Mouse (Mus musculus): ENCODE data around the gene Olfr1076. TPM values are rescaled to one million over a fixed set of nuclear protein-coding genes. Genes with fewer than 3 reads are reported as not detected.
"Not testable (repeated sequence)": the region's sequence is repeated elsewhere in the genome, so short reads cannot be mapped to it uniquely, and the experiment has no call there.

Olfr1076 gene
- polyA plus RNA-seq (2014; fragmentation: Nextera tagmentation; extraction: Ambion mirVana) = not detected in 2 replicates

DNA sequence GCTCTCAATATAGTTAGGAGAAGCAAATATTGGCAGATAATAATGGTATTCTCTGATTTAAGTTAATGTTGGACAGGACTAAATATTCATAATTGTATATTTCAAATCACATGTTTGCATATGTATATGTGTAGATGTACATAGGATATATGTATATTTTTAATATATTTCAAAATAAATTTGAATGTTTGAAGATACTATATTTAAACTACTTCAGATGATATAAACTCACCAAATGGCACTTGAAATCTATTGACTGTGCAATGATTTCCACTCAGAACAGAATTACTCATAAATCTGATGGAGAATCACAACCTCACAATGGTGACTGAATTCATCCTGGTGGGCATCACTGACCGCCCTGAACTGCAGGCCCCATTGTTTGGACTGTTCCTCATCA lies at the start of gene Olfr1076:
Gene Olfr1076, plus strand, starts transcription at position 301 of the 400 bp plus-strand sequence.
- 93% methylated on average over 1 of the region's 1 CpGs for WGBS
- no peaks in the 10 kb centered on the region for H3K27me3 ChIP-seq (replicated peaks; ENCODE audit: control insufficient read depth, insufficient read depth, low read length)
- H3K9ac ChIP-seq (ENCODE audit: low read length) = no peak within 1 kb of the TSS
- no peak within 1 kb of the TSS for H3K27ac ChIP-seq (ENCODE audit: low read depth)
- no peak for DNase-seq (ENCODE audit: low spot score)
- no peaks in the 10 kb centered on the region for H3K4me1 ChIP-seq (replicated peaks; ENCODE audit: control insufficient read depth, insufficient read depth, low read length)
- H3K9me3 ChIP-seq (ENCODE audit: control insufficient read depth, low read length) = no peaks in the 10 kb centered on the region
- ATAC-seq (replicated peaks; ENCODE audit: low FRiP score, low TSS enrichment, low read depth) = no peak
- H3K36me3 ChIP-seq (ENCODE audit: control insufficient read depth, insufficient read depth, low read length) = no peaks in the 10 kb centered on the region
- H3K4me3 ChIP-seq (ENCODE audit: low read depth, low read length) = no peak within 1 kb of the TSS
- no peak within 1 kb of the TSS for H3K4me2 ChIP-seq (ENCODE audit: low read length)

DNA sequence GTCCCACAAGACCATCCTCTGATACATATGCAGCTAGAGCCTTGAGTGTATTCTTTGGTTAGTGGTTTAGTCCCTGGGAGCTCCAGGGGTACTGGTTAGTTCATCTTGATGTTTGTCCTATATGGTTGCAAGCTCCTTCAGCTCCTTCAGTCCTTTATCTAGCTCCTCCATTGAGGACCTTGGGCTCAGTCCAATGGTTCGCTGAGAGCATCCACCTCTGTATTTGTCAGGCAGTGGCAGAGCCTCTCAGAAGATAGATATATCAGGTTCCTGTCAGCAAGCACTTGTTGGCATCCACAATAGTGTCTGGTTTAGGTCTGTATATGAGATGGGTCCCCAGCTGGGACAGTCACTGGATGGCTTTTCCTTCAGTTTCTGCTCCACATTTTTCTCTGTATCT lies 47.8 kb upstream of the Olfr1076 start:
- no peaks in the 10 kb centered on the region for H3K4me1 ChIP-seq (replicated peaks; ENCODE audit: control insufficient read depth, insufficient read depth, low read length)
- H3K27ac ChIP-seq (ENCODE audit: low read depth) = no peak overlapping the region
- ATAC-seq (replicated peaks; ENCODE audit: low FRiP score, low TSS enrichment, low read depth) (no peak), DNase-seq (ENCODE audit: low spot score) (no peak)
- WGBS = 95% methylated on average over 1 of the region's 1 CpGs
- no peak overlapping the region for H3K9ac ChIP-seq (ENCODE audit: low read length)
- no peak overlapping the region for H3K4me2 ChIP-seq (ENCODE audit: low read length)
- no peaks in the 10 kb centered on the region for H3K9me3 ChIP-seq (ENCODE audit: control insufficient read depth, low read length)
- H3K36me3 ChIP-seq (ENCODE audit: control insufficient read depth, insufficient read depth, low read length) = no peaks in the 10 kb centered on the region
- H3K4me3 ChIP-seq (ENCODE audit: low read depth, low read length) = no peak overlapping the region
- no peaks in the 10 kb centered on the region for H3K27me3 ChIP-seq (replicated peaks; ENCODE audit: control insufficient read depth, insufficient read depth, low read length)

DNA sequence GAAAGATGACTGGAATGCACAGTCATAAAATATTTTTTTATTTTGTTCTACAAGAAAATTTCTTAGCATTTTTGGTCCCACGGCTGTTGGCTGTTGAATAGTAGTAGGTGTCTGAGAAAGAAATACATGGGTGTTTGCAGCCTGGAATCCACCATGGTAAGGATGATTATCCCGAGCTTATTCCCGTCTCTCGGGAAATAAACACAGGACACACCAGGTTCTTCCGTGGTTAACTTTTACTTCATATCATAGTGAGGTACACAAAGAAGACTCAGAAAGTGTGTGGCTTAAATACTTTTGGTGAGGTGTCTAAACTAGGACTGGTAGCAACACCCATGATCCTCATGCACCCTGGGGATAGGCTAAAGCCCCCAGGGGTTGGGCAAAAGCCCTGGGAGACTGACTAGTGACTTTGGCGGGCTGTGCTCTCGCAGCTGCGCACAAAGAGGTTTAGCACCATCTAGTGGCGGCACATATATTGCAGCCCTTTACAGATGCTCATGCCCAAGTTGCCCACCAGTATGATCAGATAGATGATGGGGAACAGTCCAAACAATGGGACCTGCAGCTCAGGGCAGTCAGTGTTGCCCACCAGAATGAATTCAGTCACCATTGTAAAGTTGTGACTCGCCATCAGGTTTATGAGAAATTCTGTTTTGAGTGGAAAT lies 43.7 kb upstream of the Olfr1076 start:
- no peak overlapping the region for H3K4me3 ChIP-seq (ENCODE audit: low read depth, low read length)

DNA sequence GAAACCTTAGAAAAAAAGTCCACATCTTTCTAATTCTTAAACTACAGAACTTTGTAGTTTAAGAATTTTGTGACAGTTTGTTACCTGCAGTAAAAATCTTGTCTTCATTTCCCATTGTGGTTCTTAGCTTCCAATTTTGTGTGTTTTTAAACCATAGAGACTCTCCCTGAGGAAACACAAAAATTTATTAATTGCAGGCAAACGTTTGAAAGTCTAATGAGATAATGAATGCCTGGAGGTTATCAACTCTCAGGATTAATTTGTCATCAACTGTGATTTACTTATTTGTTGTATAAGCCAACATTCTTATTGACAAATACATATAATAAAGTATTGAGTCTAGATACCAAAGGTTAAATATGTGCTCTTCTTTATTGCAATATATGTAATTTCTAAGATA lies 21.0 kb upstream of the Olfr1076 start, which contains the start of gene Olfr228:
Gene Olfr228, minus strand, starts transcription at position 101 of the 400 bp plus-strand sequence.
- WGBS = 46% methylated on average over 1 of the region's 1 CpGs
- Histone ChIP-seq H3K9me3 (ENCODE audit: control insufficient read depth, low read length) (no peaks in the 10 kb centered on the region), H3K4me1 (replicated peaks; ENCODE audit: control insufficient read depth, insufficient read depth, low read length) (no peaks in the 10 kb centered on the region), H3K36me3 (ENCODE audit: control insufficient read depth, insufficient read depth, low read length) (no peaks in the 10 kb centered on the region), H3K27me3 (replicated peaks; ENCODE audit: control insufficient read depth, insufficient read depth, low read length) (no peaks in the 10 kb centered on the region), H3K27ac (ENCODE audit: low read depth) (no peak within 1 kb of the TSS), H3K4me2 (ENCODE audit: low read length) (no peak within 1 kb of the TSS), H3K9ac (ENCODE audit: low read length) (no peak within 1 kb of the TSS), H3K4me3 (ENCODE audit: low read depth, low read length) (no peak within 1 kb of the TSS)
- DNase-seq (ENCODE audit: low spot score) (no peak), ATAC-seq (replicated peaks; ENCODE audit: low FRiP score, low TSS enrichment, low read depth) (no peak)

More for the DNA sequence above, 43.7 kb upstream of the Olfr1076 start:
- ATAC-seq (replicated peaks; ENCODE audit: low FRiP score, low TSS enrichment, low read depth) = 0 out of 2 replicates have a peak, but pooled peaks have one; percentile 60
- no peak overlapping the region for H3K9ac ChIP-seq (ENCODE audit: low read length)
- H3K27me3 ChIP-seq (replicated peaks; ENCODE audit: control insufficient read depth, insufficient read depth, low read length) = no peaks in the 10 kb centered on the region
- 32% methylated on average over 10 of the region's 10 CpGs for WGBS
- H3K4me2 ChIP-seq (ENCODE audit: low read length) = peak overlapping the region; percentile 23; the same call in 1 of the 2 replicates
- DNase-seq (ENCODE audit: low spot score) = peak; percentile 85
- no peaks in the 10 kb centered on the region for H3K9me3 ChIP-seq (ENCODE audit: control insufficient read depth, low read length)
- H3K4me1 ChIP-seq (replicated peaks; ENCODE audit: control insufficient read depth, insufficient read depth, low read length) = no peaks in the 10 kb centered on the region
- H3K36me3 ChIP-seq (ENCODE audit: control insufficient read depth, insufficient read depth, low read length) = no peaks in the 10 kb centered on the region
- H3K27ac ChIP-seq (ENCODE audit: low read depth) = no peak overlapping the region

DNA sequence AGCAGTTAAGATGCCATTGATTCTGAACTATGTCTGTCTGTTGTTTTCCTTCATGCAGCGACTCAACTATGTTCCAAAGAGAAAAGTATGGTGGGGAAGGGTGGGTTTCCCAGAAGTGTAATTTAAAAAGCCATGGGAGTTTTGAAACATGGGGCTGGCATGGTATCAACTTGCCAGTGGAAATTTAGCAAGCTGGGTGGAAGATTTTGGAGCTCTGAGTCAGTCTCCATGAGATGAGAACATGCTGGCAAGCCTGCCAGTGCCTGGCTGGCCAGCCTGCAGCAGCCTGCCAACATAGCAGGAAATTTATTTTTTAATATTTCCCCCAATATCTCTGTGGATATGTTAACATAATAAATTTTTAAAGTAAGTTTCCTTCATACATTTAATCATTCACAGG lies 22.7 kb downstream of the Olfr1076 start:
- DNase-seq (ENCODE audit: low spot score) (no peak), ATAC-seq (replicated peaks; ENCODE audit: low FRiP score, low TSS enrichment, low read depth) (no peak)
- H3K4me2 ChIP-seq (ENCODE audit: low read length) = no peak overlapping the region
- no peak overlapping the region for H3K9ac ChIP-seq (ENCODE audit: low read length)
- no peaks in the 10 kb centered on the region for H3K9me3 ChIP-seq (ENCODE audit: control insufficient read depth, low read length)
- WGBS = 76% methylated on average over 1 of the region's 1 CpGs
- H3K4me1 ChIP-seq (replicated peaks; ENCODE audit: control insufficient read depth, insufficient read depth, low read length) = no peaks in the 10 kb centered on the region
- H3K27ac ChIP-seq (ENCODE audit: low read depth) = no peak overlapping the region
- no peaks in the 10 kb centered on the region for H3K27me3 ChIP-seq (replicated peaks; ENCODE audit: control insufficient read depth, insufficient read depth, low read length)
- H3K4me3 ChIP-seq (ENCODE audit: low read depth, low read length) = no peak overlapping the region
- H3K36me3 ChIP-seq (ENCODE audit: control insufficient read depth, insufficient read depth, low read length) = no peaks in the 10 kb centered on the region

DNA sequence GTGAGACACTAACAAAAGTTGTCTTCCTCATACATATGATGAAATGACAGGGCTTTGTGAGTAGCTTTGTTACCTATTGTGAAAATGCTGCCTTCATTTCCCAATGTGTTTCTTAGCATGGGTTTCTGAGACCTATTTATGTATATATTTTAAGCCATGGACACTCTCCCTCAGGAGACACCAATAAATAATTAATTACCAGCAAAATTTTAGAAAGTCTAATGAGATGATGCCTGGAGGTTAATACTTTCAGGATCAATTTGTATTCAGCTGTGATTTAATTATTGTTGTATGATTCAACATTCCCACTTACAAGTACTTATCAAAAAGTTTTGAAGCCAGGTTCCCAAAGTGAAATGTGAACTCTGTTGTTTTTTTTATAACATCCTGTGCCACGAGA lies 34.1 kb downstream of the Olfr1076 start, which contains the start of gene Olfr1079:
Gene Olfr1079, minus strand, starts transcription at position 101 of the 400 bp plus-strand sequence.
- WGBS = 64% methylated on average over 1 of the region's 1 CpGs
- Histone ChIP-seq H3K9ac (ENCODE audit: low read length) (no peak within 1 kb of the TSS), H3K9me3 (ENCODE audit: control insufficient read depth, low read length) (no peaks in the 10 kb centered on the region), H3K4me3 (ENCODE audit: low read depth, low read length) (no peak within 1 kb of the TSS), H3K4me1 (replicated peaks; ENCODE audit: control insufficient read depth, insufficient read depth, low read length) (no peaks in the 10 kb centered on the region), H3K27me3 (replicated peaks; ENCODE audit: control insufficient read depth, insufficient read depth, low read length) (no peaks in the 10 kb centered on the region), H3K36me3 (ENCODE audit: control insufficient read depth, insufficient read depth, low read length) (no peaks in the 10 kb centered on the region), H3K4me2 (ENCODE audit: low read length) (no peak within 1 kb of the TSS), H3K27ac (ENCODE audit: low read depth) (no peak within 1 kb of the TSS)
- ATAC-seq (replicated peaks; ENCODE audit: low FRiP score, low TSS enrichment, low read depth) (no peak), DNase-seq (ENCODE audit: low spot score) (no peak)

DNA sequence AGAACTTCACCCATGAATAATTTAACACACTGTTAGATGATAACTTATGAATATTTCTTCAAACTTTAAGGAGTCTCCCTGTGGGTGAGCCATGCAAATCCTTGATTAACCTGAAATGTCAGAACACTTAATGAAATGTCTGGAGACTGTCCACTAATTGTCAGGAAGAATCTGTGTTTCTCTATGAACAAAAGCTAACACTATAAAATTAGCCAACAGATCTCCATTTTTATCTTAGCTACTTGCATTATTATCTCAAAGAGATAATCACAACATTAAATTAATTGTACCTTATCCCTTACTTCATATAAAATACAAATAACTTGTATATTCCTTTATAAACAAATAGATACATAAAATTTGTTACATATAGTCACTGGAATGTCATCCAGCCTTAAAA lies 49.9 kb downstream of the Olfr1076 start, which contains the start of gene Olfr1080:
Gene Olfr1080, minus strand, starts transcription at position 101 of the 400 bp plus-strand sequence.
- not testable (repeated sequence) for ATAC-seq (replicated peaks; ENCODE audit: low FRiP score, low TSS enrichment, low read depth); H3K9ac ChIP-seq (ENCODE audit: low read length); H3K27me3 ChIP-seq (replicated peaks; ENCODE audit: control insufficient read depth, insufficient read depth, low read length); H3K9me3 ChIP-seq (ENCODE audit: control insufficient read depth, low read length); H3K4me1 ChIP-seq (replicated peaks; ENCODE audit: control insufficient read depth, insufficient read depth, low read length); H3K4me2 ChIP-seq (ENCODE audit: low read length); DNase-seq (ENCODE audit: low spot score); H3K4me3 ChIP-seq (ENCODE audit: low read depth, low read length); H3K36me3 ChIP-seq (ENCODE audit: control insufficient read depth, insufficient read depth, low read length); H3K27ac ChIP-seq (ENCODE audit: low read depth)

Data from intestine, embryonic 14.5 days (tissue).